Mouse (Mus musculus): ENCODE results near the gene Camk2d. TPM values are rescaled to one million over a fixed set of nuclear protein-coding genes. Genes with fewer than 3 reads are reported as not detected.

Gene Camk2d
- total and polyA plus RNA-seq, 3 experiments = 0.07 to 0.35 TPM; not detected in 1

GRCm38 (mm10) chr3:126638259-126638658 lies 42.2 kb downstream of the Camk2d start:
- no peak for DNase-seq (ENCODE audit: low read depth, low spot score)
- no peak overlapping the region for H3K4me3 ChIP-seq (ENCODE audit: control insufficient read depth in 1 of 2, insufficient read depth in 1 of 2, low read depth in 2 of 2, low read length in 2 of 2)
- H3K79me2 ChIP-seq (ENCODE audit: control insufficient read depth, insufficient read depth, low read length, poor library complexity) = no peaks in the 10 kb centered on the region
- no peaks in the 10 kb centered on the region for H3K4me1 ChIP-seq (ENCODE audit: control insufficient read depth in 1 of 2, insufficient read depth in 2 of 2, low read length in 2 of 2)
- no peak overlapping the region for H3K27ac ChIP-seq (ENCODE audit: control insufficient read depth, low read depth, low read length)
- H3K9me3 ChIP-seq (replicated peaks; ENCODE audit: insufficient read depth, low read length) = no peaks in the 10 kb centered on the region
- TF ChIP-seq POLR2A (IDR thresholded peaks at IDR 0.05; ENCODE audit: control insufficient read depth in 1 of 2, insufficient read depth in 1 of 2, low read depth in 1 of 2, low read length in 2 of 2, poor library complexity in 1 of 2) (no peak), MXI1 (IDR thresholded peaks at IDR 0.05; ENCODE audit: low read depth, low read length) (no peak), GABPA (IDR thresholded peaks at IDR 0.05; ENCODE audit: low read depth, low read length) (no peak), JUND (IDR thresholded peaks at IDR 0.05; ENCODE audit: low read depth, low read length) (no peak), UBTF (IDR thresholded peaks at IDR 0.05; ENCODE audit: borderline replicate concordance, insufficient read depth, low read depth, low read length) (no peak), POLR2AphosphoS2 (IDR thresholded peaks at IDR 0.05; ENCODE audit: low read length) (no peak), USF2 (IDR thresholded peaks at IDR 0.05; ENCODE audit: borderline replicate concordance in 1 of 2, insufficient read depth in 1 of 2, low read depth in 1 of 2, low read length in 2 of 2) (no peak), SMC3 (IDR thresholded peaks at IDR 0.05; ENCODE audit: low read depth, low read length) (no peak), TAL1 (IDR thresholded peaks at IDR 0.05; ENCODE audit: low read length) (no peak), ETS1 (IDR thresholded peaks at IDR 0.05; ENCODE audit: low read depth, low read length) (no peak), MAX (IDR thresholded peaks at IDR 0.05; ENCODE audit: low read length) (no peak), NRF1 (IDR thresholded peaks at IDR 0.05; ENCODE audit: insufficient read depth, low read depth, low read length, poor library complexity, severe bottlenecking) (no peak), RCOR1 (IDR thresholded peaks at IDR 0.05; ENCODE audit: low read depth, low read length) (no peak)
- no peaks in the 10 kb centered on the region for H3K36me3 ChIP-seq (ENCODE audit: control insufficient read depth in 1 of 2, insufficient read depth in 2 of 2, low read length in 2 of 2)
- no peaks in the 10 kb centered on the region for H3K27me3 ChIP-seq (ENCODE audit: control insufficient read depth in 1 of 2, insufficient read depth in 2 of 2, low read length in 2 of 2)
- no peak overlapping the region for H3K9ac ChIP-seq (ENCODE audit: control insufficient read depth, low read depth, low read length, poor library complexity, severe bottlenecking)

- no peaks in the 10 kb centered on the region for H3K79me2 ChIP-seq (ENCODE audit: control insufficient read depth, insufficient read depth, low read length, poor library complexity)
- H3K4me3 ChIP-seq (ENCODE audit: control insufficient read depth in 1 of 2, insufficient read depth in 1 of 2, low read depth in 2 of 2, low read length in 2 of 2) = no peak overlapping the region
- H3K36me3 ChIP-seq (ENCODE audit: control insufficient read depth in 1 of 2, insufficient read depth in 2 of 2, low read length in 2 of 2) = no peaks in the 10 kb centered on the region
- no peak overlapping the region for H3K9ac ChIP-seq (ENCODE audit: control insufficient read depth, low read depth, low read length, poor library complexity, severe bottlenecking)
- H3K27me3 ChIP-seq (ENCODE audit: control insufficient read depth in 1 of 2, insufficient read depth in 2 of 2, low read length in 2 of 2) = no peaks in the 10 kb centered on the region
- H3K9me3 ChIP-seq (replicated peaks; ENCODE audit: insufficient read depth, low read length) = no peaks in the 10 kb centered on the region
- no peak overlapping the region for H3K27ac ChIP-seq (ENCODE audit: control insufficient read depth, low read depth, low read length)
- no peaks in the 10 kb centered on the region for H3K4me1 ChIP-seq (ENCODE audit: control insufficient read depth in 1 of 2, insufficient read depth in 2 of 2, low read length in 2 of 2)
- no peak for DNase-seq (ENCODE audit: low read depth, low spot score)
- no peak for TF ChIP-seq NRF1 (IDR thresholded peaks at IDR 0.05; ENCODE audit: insufficient read depth, low read depth, low read length, poor library complexity, severe bottlenecking)
- no peak for TF ChIP-seq TAL1 (IDR thresholded peaks at IDR 0.05; ENCODE audit: low read length)
- no peak for TF ChIP-seq TBP (IDR thresholded peaks at IDR 0.05; ENCODE audit: low read depth, low read length)
- TF ChIP-seq SIN3A (IDR thresholded peaks at IDR 0.05; ENCODE audit: low read length) = no peak
- no peak for TF ChIP-seq USF2 (IDR thresholded peaks at IDR 0.05; ENCODE audit: borderline replicate concordance in 1 of 2, insufficient read depth in 1 of 2, low read depth in 1 of 2, low read length in 2 of 2)
- no peak for TF ChIP-seq CHD2 (IDR thresholded peaks at IDR 0.05; ENCODE audit: low read length)
Measured at GRCm38 (mm10) chr3:126639098-126639513, 43.0 kb downstream of the Camk2d start.

All from MEL (cell line).